Mouse (Mus musculus): Measurements from ENCODE around the gene Chd6. TPM values are rescaled to one million over a fixed set of nuclear protein-coding genes. Genes with fewer than 3 reads are reported as not detected.

Chd6 gene
- total and polyA plus RNA-seq, 2 experiments from 2014 or later = 20.7 to 61.0 TPM

- H3K4me3 ChIP-seq (ENCODE audit: low read depth, low read length) = no peak overlapping the region
- no peaks in the 10 kb centered on the region for H3K9me3 ChIP-seq (ENCODE audit: low read length)
- no peaks in the 10 kb centered on the region for H3K27me3 ChIP-seq (ENCODE audit: insufficient read depth, low read length)
- H3K9ac ChIP-seq = no peak overlapping the region
- TF ChIP-seq CTCF (IDR thresholded peaks at IDR 0.05; ENCODE audit: low read depth) = no peak
- DNase-seq (no peak), ATAC-seq (no peak)
- H3K4me2 ChIP-seq (ENCODE audit: low read depth) = no peak overlapping the region
- H3K36me3 ChIP-seq (ENCODE audit: insufficient read depth) = no peaks in the 10 kb centered on the region
- H3K4me1 ChIP-seq (ENCODE audit: insufficient read depth) = peaks cover 5% of the 10 kb centered on the region; the same call in 1 of the 2 replicates
- no peak overlapping the region for H3K27ac ChIP-seq (ENCODE audit: low read depth, low read length)
- WGBS = 54% methylated on average over 3 of the region's 3 CpGs
These were observed 6.8 kb downstream of the Chd6 start for GRCm38 (mm10) chr2:161102102-161102501.

- DNase-seq (no peak), ATAC-seq (no peak)
- Histone ChIP-seq H3K4me3 (ENCODE audit: low read depth, low read length) (no peak overlapping the region), H3K9ac (no peak overlapping the region), H3K4me2 (ENCODE audit: low read depth) (no peak overlapping the region), H3K36me3 (ENCODE audit: insufficient read depth) (no peaks in the 10 kb centered on the region), H3K27ac (ENCODE audit: low read depth, low read length) (no peak overlapping the region), H3K4me1 (ENCODE audit: insufficient read depth) (no peaks in the 10 kb centered on the region), H3K9me3 (ENCODE audit: low read length) (no peaks in the 10 kb centered on the region), H3K27me3 (ENCODE audit: insufficient read depth, low read length) (no peaks in the 10 kb centered on the region)
- no peak for TF ChIP-seq CTCF (IDR thresholded peaks at IDR 0.05; ENCODE audit: low read depth)
- WGBS = 95% methylated on average over 5 of the region's 5 CpGs
These were observed 11.1 kb downstream of the Chd6 start for GRCm38 (mm10) chr2:161097746-161098145.

GRCm38 (mm10) chr2:161090746-161091405 lies 18.0 kb downstream of the Chd6 start:
- Histone ChIP-seq H3K9ac (no peak overlapping the region), H3K4me3 (ENCODE audit: low read depth, low read length) (no peak overlapping the region), H3K27me3 (ENCODE audit: insufficient read depth, low read length) (no peaks in the 10 kb centered on the region), H3K27ac (ENCODE audit: low read depth, low read length) (no peak overlapping the region), H3K9me3 (ENCODE audit: low read length) (no peaks in the 10 kb centered on the region), H3K4me2 (ENCODE audit: low read depth) (no peak overlapping the region), H3K4me1 (ENCODE audit: insufficient read depth) (no peaks in the 10 kb centered on the region), H3K36me3 (ENCODE audit: insufficient read depth) (no peaks in the 10 kb centered on the region)
- ATAC-seq (no peak), DNase-seq (no peak)
- TF ChIP-seq CTCF (IDR thresholded peaks at IDR 0.05; ENCODE audit: low read depth) = no peak
- 89% methylated on average over 6 of the region's 6 CpGs for WGBS

DNA sequence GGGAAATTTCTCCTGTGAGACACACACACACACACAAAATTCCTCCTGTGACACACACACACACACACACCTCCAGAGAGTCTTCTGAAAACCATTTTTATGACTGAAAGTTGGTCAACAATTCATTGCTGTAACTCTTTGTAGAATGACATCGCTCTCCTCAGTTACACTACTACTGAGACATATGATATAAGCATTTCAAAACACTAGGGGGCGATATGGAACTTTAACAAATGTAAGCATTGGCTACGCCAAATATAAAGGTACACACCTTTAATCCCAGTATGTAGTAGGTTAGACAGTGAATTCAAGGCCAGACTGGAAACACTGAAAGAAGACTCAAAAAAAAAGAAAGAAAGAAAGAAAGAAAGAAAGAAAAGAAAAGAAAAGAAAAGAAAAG lies 18.7 kb downstream of the Chd6 start:
- 66% methylated on average over 3 of the region's 3 CpGs for whole genome bisulfite sequencing
- Histone ChIP-seq H3K4me1 (ENCODE audit: insufficient read depth) (no peaks in the 10 kb centered on the region), H3K9me3 (ENCODE audit: low read length) (no peaks in the 10 kb centered on the region), H3K4me2 (ENCODE audit: low read depth) (no peak overlapping the region), H3K9ac (no peak overlapping the region), H3K27me3 (ENCODE audit: insufficient read depth, low read length) (no peaks in the 10 kb centered on the region), H3K4me3 (ENCODE audit: low read depth, low read length) (no peak overlapping the region), H3K27ac (ENCODE audit: low read depth, low read length) (no peak overlapping the region), H3K36me3 (ENCODE audit: insufficient read depth) (no peaks in the 10 kb centered on the region)
- TF ChIP-seq CTCF (IDR thresholded peaks at IDR 0.05; ENCODE audit: low read depth) = peak; percentile 32
- ATAC-seq = no peak
- DNase-seq = no peak

DNA sequence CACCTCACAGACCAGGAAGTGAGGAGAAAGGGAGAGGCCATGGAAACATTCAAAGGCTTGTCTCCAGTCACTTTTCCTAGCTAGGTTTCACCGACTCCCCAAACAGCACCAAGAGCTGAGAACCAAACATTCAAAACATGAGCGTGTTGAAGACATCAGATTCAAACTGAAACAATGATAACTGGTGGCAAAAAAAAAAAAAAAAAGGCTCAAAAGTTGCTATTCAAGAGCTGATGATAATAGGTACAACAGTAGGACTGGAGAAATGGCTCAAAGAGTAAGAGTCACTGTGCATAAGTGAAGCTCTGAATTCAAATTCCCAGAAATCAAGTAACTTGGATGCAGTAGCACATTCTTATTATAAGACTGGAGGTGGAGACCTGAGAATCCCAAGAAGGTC lies 30.3 kb downstream of the Chd6 start:
- 96% methylated on average over 2 of the region's 2 CpGs for WGBS
- Histone ChIP-seq H3K9ac (no peak overlapping the region), H3K9me3 (ENCODE audit: low read length) (no peaks in the 10 kb centered on the region), H3K27me3 (ENCODE audit: insufficient read depth, low read length) (no peaks in the 10 kb centered on the region), H3K27ac (ENCODE audit: low read depth, low read length) (no peak overlapping the region), H3K36me3 (ENCODE audit: insufficient read depth) (no peaks in the 10 kb centered on the region), H3K4me3 (ENCODE audit: low read depth, low read length) (no peak overlapping the region), H3K4me1 (ENCODE audit: insufficient read depth) (no peaks in the 10 kb centered on the region), H3K4me2 (ENCODE audit: low read depth) (no peak overlapping the region)
- DNase-seq (no peak), ATAC-seq (no peak)
- TF ChIP-seq CTCF (IDR thresholded peaks at IDR 0.05; ENCODE audit: low read depth) = no peak

DNA sequence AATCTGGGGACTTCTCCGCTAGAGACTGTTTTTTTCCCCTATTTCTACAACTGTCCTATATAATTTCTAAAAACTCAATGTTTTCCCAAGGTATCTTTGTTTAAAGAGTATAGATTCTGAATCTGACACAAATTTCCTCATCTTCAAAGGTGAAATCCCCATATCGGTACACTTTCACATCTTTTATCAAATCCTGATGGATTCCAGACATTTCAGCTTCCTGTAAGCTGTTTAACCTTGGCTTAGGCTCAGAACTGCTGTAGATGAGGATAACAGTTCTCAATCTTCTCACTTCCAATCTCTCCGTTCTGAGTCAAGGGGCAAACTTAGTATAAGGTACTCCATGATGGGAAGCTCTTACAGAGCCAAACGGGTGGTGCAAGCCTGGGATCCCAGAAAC lies 32.6 kb downstream of the Chd6 start:
- Histone ChIP-seq H3K4me3 (ENCODE audit: low read depth, low read length) (no peak overlapping the region), H3K9me3 (ENCODE audit: low read length) (no peaks in the 10 kb centered on the region), H3K4me1 (ENCODE audit: insufficient read depth) (no peaks in the 10 kb centered on the region), H3K27me3 (ENCODE audit: insufficient read depth, low read length) (no peaks in the 10 kb centered on the region), H3K9ac (no peak overlapping the region), H3K4me2 (ENCODE audit: low read depth) (no peak overlapping the region), H3K27ac (ENCODE audit: low read depth, low read length) (no peak overlapping the region), H3K36me3 (ENCODE audit: insufficient read depth) (no peaks in the 10 kb centered on the region)
- 86% methylated on average over 4 of the region's 4 CpGs for WGBS
- ATAC-seq = no peak
- DNase-seq = no peak
- TF ChIP-seq CTCF (IDR thresholded peaks at IDR 0.05; ENCODE audit: low read depth) = no peak

- H3K4me2 ChIP-seq (ENCODE audit: low read depth) = no peak overlapping the region
- H3K9ac ChIP-seq = no peak overlapping the region
- no peak overlapping the region for H3K4me3 ChIP-seq (ENCODE audit: low read depth, low read length)
- H3K4me1 ChIP-seq (ENCODE audit: insufficient read depth) = no peaks in the 10 kb centered on the region
- 95% methylated on average over 5 of the region's 5 CpGs for WGBS
- DNase-seq (no peak), ATAC-seq (no peak)
- H3K36me3 ChIP-seq (ENCODE audit: insufficient read depth) = no peaks in the 10 kb centered on the region
- no peaks in the 10 kb centered on the region for H3K27me3 ChIP-seq (ENCODE audit: insufficient read depth, low read length)
- TF ChIP-seq CTCF (IDR thresholded peaks at IDR 0.05; ENCODE audit: low read depth) = no peak
- no peak overlapping the region for H3K27ac ChIP-seq (ENCODE audit: low read depth, low read length)
- no peaks in the 10 kb centered on the region for H3K9me3 ChIP-seq (ENCODE audit: low read length)
These were observed 33.3 kb downstream of the Chd6 start for GRCm38 (mm10) chr2:161075553-161075952.
